Mouse (Mus musculus) neural tube, embryonic 13.5 days (tissue): ENCODE results near the gene Washc2. TPM values are rescaled to one million over a fixed set of nuclear protein-coding genes. Genes with fewer than 3 reads are reported as not detected.
"Not testable (repeated sequence)": the region's sequence is repeated elsewhere in the genome, so short reads cannot be mapped to it uniquely, and the experiment has no call there.

Experiments used
- ATAC-seq: fragments of 200-750 bp; cut with Nextera tagmentation; 2 replicates; pipeline ENCODE4 v1.8.0; 2017; ENCODE audit warnings: low read depth, mild to moderate bottlenecking, moderate TSS enrichment, moderate library complexity
- H3K27ac ChIP-seq: fragments of 300-500 bp; sonication (generic); replicated peaks from 2 replicates; pipeline ENCODE4 v1.5.1; 2015; ENCODE audit warnings: moderate library complexity, mild to moderate bottlenecking, inconsistent platforms
- H3K27me3 ChIP-seq: fragments of 300-500 bp; sonication (generic); 2 replicates; pipeline ENCODE4 v1.6.1; 2015; ENCODE audit warnings: mild to moderate bottlenecking, inconsistent platforms
- H3K36me3 ChIP-seq: fragments of 300-500 bp; sonication (generic); 2 replicates; pipeline ENCODE4 v1.6.1; 2015; ENCODE audit warnings: mild to moderate bottlenecking, inconsistent platforms
- H3K4me1 ChIP-seq: fragments of 300-500 bp; sonication (generic); replicated peaks from 2 replicates; pipeline ENCODE4 v1.6.1; 2015; ENCODE audit warnings: inconsistent platforms
- H3K4me2 ChIP-seq: fragments of 300-500 bp; sonication (generic); 2 replicates; pipeline ENCODE4 v1.6.1; 2015; ENCODE audit warnings: inconsistent platforms, mild to moderate bottlenecking, moderate library complexity
- H3K4me3 ChIP-seq: fragments of 300-500 bp; sonication (generic); 2 replicates; pipeline ENCODE4 v1.5.1; 2015; ENCODE audit warnings: mild to moderate bottlenecking, inconsistent platforms
- H3K9ac ChIP-seq: fragments of 300-500 bp; sonication (generic); 2 replicates; pipeline ENCODE4 v1.6.1; 2015; ENCODE audit warnings: moderate library complexity, mild to moderate bottlenecking, inconsistent platforms
- H3K9me3 ChIP-seq: fragments of 300-500 bp; sonication (generic); 2 replicates; pipeline ENCODE4 v1.6.1; 2016; ENCODE audit warnings: inconsistent platforms
- WGBS: fragments of 180-500 bp; shearing (Covaris S2); methylation state at CpG from one replicate; pipeline ENCODE4 v1.1.7; 2015; 5-methylcytosine and 5-hydroxymethylcytosine counted together
- polyA plus RNA-seq: library from polyadenylated mRNA; unstranded; fragments of >200 nt; fragmentation: Nextera tagmentation; extraction: Ambion mirVana; gene quantifications from 2 replicates; pipeline ENCODE4 v1.2.1, GENCODE M21; 2015

Washc2 gene
- polyA plus RNA-seq: 65.1 and 71.5 TPM in 2 replicates

- Histone ChIP-seq H3K4me1 (peaks cover 29% of the 10 kb centered on the region), H3K27ac (peak within 1 kb of the TSS; percentile 83), H3K4me3 (peak within 1 kb of the TSS; percentile 65), H3K27me3 (no peaks in the 10 kb centered on the region), H3K9me3 (no peaks in the 10 kb centered on the region), H3K36me3 (peaks cover 27% of the 10 kb centered on the region), H3K4me2 (peak within 1 kb of the TSS; percentile 89), H3K9ac (peak within 1 kb of the TSS; percentile 86)
- WGBS: under 1% methylated on average over 51 of the region's 51 CpGs
- peak; percentile 98 for ATAC-seq
Observed at GRCm38 (mm10) chr6:116207729-116208534, at the start of gene Washc2. Gene Washc2 (plus strand): TSS chr6:116208038.

- H3K9ac ChIP-seq: no peak overlapping the region
- H3K27me3 ChIP-seq: no peaks in the 10 kb centered on the region
- H3K27ac ChIP-seq: no peak overlapping the region
- peaks cover 6% of the 10 kb centered on the region for H3K36me3 ChIP-seq
- H3K4me2 ChIP-seq: no peak overlapping the region
- no peaks in the 10 kb centered on the region for H3K4me1 ChIP-seq
- 88% methylated on average over 1 of the region's 1 CpGs for WGBS
- ATAC-seq: no peak
- H3K4me3 ChIP-seq: no peak overlapping the region
- H3K9me3 ChIP-seq: peaks cover 2% of the 10 kb centered on the region; the same call in 1 of the 2 replicates
Observed at GRCm38 (mm10) chr6:116166383-116166782, 41.5 kb upstream of the Washc2 start.

DNA sequence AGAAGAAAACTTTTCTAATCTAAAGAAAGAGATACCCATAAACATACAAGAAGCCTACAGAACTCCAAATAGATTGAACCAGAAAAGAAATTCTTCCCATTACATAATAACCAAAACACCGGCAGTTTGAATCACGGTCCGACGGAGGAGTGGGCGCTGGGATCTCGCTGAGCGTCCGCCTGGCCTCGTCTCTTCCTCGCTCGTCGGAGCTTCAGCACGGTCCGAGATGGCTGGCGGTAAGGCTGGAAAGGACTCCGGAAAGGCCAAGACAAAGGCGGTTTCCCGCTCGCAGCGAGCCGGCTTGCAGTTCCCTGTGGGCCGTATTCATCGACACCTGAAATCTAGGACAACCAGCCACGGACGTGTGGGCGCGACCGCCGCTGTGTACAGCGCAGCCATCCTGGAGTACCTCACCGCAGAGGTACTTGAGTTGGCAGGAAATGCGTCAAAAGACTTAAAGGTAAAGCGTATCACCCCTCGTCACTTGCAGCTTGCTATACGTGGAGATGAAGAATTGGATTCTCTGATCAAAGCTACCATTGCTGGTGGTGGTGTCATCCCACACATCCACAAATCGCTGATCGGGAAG, 34.2 kb upstream of the Washc2 start:
- not testable (repeated sequence) for H3K27me3 ChIP-seq, H3K36me3 ChIP-seq, H3K4me1 ChIP-seq, H3K4me3 ChIP-seq, H3K27ac ChIP-seq, H3K4me2 ChIP-seq, H3K9me3 ChIP-seq, H3K9ac ChIP-seq, ATAC-seq
- WGBS: 72% methylated on average over 37 of the region's 37 CpGs

DNA sequence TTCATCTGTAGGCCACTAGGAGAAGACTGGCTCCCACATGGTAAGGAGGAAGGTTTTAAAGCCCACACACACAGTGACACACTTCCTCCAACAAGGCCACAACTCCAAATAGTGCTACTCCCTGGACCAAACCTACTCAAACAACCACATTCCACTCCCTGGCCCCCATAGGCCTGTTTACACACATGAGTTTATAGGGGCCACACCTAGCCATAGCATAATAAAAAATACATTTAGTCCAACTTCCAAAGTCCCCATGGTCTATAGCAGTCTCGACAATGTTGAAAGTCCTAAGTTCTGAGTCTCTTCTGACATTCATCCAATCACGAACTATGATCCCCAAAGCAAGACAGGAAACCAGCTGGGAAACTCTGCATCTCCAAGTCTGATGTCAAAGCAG, 29.5 kb upstream of the Washc2 start:
- peaks cover 4% of the 10 kb centered on the region; the same call in 1 of the 2 replicates for H3K4me1 ChIP-seq
- no peak for ATAC-seq
- H3K27ac ChIP-seq: no peak overlapping the region
- no peaks in the 10 kb centered on the region for H3K27me3 ChIP-seq
- H3K36me3 ChIP-seq: peaks cover 19% of the 10 kb centered on the region; the same call in 1 of the 2 replicates
- no peak overlapping the region for H3K9ac ChIP-seq
- no peak overlapping the region for H3K4me2 ChIP-seq
- 97% methylated on average over 2 of the region's 2 CpGs for WGBS
- no peak overlapping the region for H3K4me3 ChIP-seq
- H3K9me3 ChIP-seq: no peaks in the 10 kb centered on the region

GRCm38 (mm10) chr6:116180731-116181130, 27.1 kb upstream of the Washc2 start:
- WGBS: 71% methylated on average over 3 of the region's 3 CpGs
- Histone ChIP-seq H3K4me3 (no peak overlapping the region), H3K4me1 (peaks cover 4% of the 10 kb centered on the region; the same call in 1 of the 2 replicates), H3K9ac (no peak overlapping the region), H3K27me3 (no peaks in the 10 kb centered on the region), H3K4me2 (no peak overlapping the region), H3K36me3 (peaks cover 17% of the 10 kb centered on the region; the same call in 1 of the 2 replicates), H3K9me3 (no peaks in the 10 kb centered on the region), H3K27ac (no peak overlapping the region)
- no peak for ATAC-seq

GRCm38 (mm10) chr6:116183509-116183908, 24.3 kb upstream of the Washc2 start:
- peaks cover 4% of the 10 kb centered on the region; the same call in 1 of the 2 replicates for H3K4me1 ChIP-seq
- no peak overlapping the region for H3K9ac ChIP-seq
- 93% methylated on average over 5 of the region's 5 CpGs for WGBS
- no peaks in the 10 kb centered on the region for H3K27me3 ChIP-seq
- no peaks in the 10 kb centered on the region for H3K9me3 ChIP-seq
- H3K27ac ChIP-seq: no peak overlapping the region
- no peak for ATAC-seq
- no peak overlapping the region for H3K4me2 ChIP-seq
- H3K4me3 ChIP-seq: no peak overlapping the region
- peaks cover 12% of the 10 kb centered on the region; the same call in 1 of the 2 replicates for H3K36me3 ChIP-seq

GRCm38 (mm10) chr6:116186485-116186884, 21.4 kb upstream of the Washc2 start:
- WGBS: 53% methylated on average over 2 of the region's 2 CpGs
- no peak overlapping the region for H3K4me3 ChIP-seq
- H3K27ac ChIP-seq: no peak overlapping the region
- no peaks in the 10 kb centered on the region for H3K36me3 ChIP-seq
- no peak for ATAC-seq
- peaks cover 25% of the 10 kb centered on the region for H3K4me1 ChIP-seq
- no peak overlapping the region for H3K4me2 ChIP-seq
- H3K9me3 ChIP-seq: no peaks in the 10 kb centered on the region
- H3K27me3 ChIP-seq: no peaks in the 10 kb centered on the region
- H3K9ac ChIP-seq: no peak overlapping the region

- 88% methylated on average over 1 of the region's 1 CpGs for WGBS
- Histone ChIP-seq H3K4me3 (no peak overlapping the region), H3K27ac (no peak overlapping the region), H3K36me3 (no peaks in the 10 kb centered on the region), H3K4me2 (no peak overlapping the region), H3K27me3 (no peaks in the 10 kb centered on the region), H3K9me3 (no peaks in the 10 kb centered on the region), H3K9ac (no peak overlapping the region), H3K4me1 (peaks cover 39% of the 10 kb centered on the region)
- no peak for ATAC-seq
Observed at GRCm38 (mm10) chr6:116189417-116189816, 18.4 kb upstream of the Washc2 start.

DNA sequence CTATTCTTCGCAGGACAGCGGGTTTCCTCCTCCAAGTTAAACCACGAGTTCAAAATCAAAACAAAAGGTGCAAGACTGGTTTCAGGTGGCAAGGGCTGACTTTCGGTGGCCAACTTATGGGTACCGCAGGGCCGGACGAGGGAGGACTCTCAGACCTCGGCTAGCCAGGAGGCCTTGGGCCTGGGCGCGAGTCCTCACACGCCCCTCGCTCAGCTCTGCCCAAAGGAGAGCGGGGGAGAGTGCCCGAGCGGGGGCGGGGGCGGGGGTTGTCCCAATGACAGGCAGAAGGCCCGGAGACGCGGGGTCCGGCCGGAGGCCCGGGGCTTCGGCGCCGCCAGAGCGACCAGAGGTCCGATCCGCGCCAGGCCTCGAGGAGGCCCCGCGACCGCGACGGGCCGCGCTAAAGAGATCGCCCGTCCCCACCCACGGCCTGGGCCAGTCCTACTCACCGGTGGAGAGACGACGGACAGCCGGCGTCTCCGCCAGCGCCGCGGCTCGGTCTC, 15.0 kb upstream of the Washc2 start:
- under 1% methylated on average over 49 of the region's 51 CpGs for WGBS

DNA sequence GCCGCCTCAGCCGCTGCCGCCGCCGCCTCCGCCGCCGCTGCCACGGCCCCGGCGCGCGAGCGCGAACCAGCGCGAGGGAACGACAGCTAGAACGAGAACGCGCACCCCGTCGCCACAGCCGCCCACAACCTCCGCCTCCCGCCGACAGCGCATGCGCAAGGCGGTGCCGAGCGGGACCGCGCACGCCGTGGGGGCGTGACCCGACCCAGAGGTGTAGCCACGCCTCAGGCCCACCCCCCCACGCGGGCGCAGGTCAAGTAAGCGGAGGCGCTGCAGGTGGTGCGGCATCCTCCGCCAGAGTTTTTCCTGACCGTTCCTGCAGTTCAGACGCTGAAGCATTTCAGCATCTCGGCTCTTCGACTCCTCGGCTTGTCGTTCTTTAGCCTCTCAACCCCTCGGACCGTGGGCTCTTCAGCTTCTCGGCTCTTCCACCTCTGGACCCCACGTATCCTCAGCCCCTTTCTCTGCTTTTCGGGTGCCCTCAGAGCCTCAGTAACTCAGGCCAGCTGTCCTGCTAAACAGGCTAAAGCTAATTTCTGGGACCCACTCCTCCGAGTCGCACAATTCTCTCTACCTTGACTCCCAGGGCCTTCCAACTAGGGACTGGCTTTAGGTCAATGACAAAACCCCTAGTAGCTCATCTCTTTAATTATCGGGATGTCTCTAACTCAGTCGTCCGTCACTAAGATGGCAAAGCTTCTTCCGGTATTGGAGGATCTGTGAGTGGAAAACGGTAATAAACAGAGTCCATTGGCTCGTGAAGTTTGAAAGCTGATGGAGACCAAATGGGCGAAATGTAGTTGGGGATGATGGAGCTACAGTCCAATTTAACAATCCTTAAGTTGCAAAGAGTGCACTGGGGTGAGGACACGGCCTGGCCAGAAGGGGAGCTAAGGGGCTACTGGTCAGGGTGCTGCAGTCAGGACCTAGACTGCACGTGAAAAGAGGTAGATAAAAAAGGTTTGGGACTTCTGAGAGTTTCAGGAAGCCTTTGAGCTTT, 14.1 kb upstream of the Washc2 start, which contains the start of gene Tmcc1:
Gene Tmcc1 (minus strand): TSS at position 93 of the 1,000 bp plus-strand sequence.
- ATAC-seq: peak; percentile 87
- H3K27me3 ChIP-seq: no peaks in the 10 kb centered on the region
- H3K4me1 ChIP-seq: peaks cover 38% of the 10 kb centered on the region
- WGBS: under 1% methylated on average over 55 of the region's 68 CpGs
- H3K4me2 ChIP-seq: peak within 1 kb of the TSS; percentile 94
- H3K27ac ChIP-seq: peak within 1 kb of the TSS; percentile 87
- no peaks in the 10 kb centered on the region for H3K36me3 ChIP-seq
- H3K9me3 ChIP-seq: no peaks in the 10 kb centered on the region
- H3K4me3 ChIP-seq: peak within 1 kb of the TSS; percentile 96
- H3K9ac ChIP-seq: peak within 1 kb of the TSS; percentile 94

More for the DNA sequence above, 15.0 kb upstream of the Washc2 start:
- Histone ChIP-seq H3K27ac (peak overlapping the region; percentile 87), H3K27me3 (no peaks in the 10 kb centered on the region), H3K36me3 (no peaks in the 10 kb centered on the region), H3K4me2 (peak overlapping the region; percentile 94), H3K4me1 (peaks cover 39% of the 10 kb centered on the region), H3K9ac (peak overlapping the region; percentile 94), H3K4me3 (peak overlapping the region; percentile 96), H3K9me3 (no peaks in the 10 kb centered on the region)
- ATAC-seq: peak; percentile 88

- Histone ChIP-seq H3K27ac (no peak overlapping the region), H3K36me3 (no peaks in the 10 kb centered on the region), H3K4me3 (no peak overlapping the region), H3K4me2 (no peak overlapping the region), H3K27me3 (no peaks in the 10 kb centered on the region), H3K9me3 (no peaks in the 10 kb centered on the region), H3K4me1 (peaks cover 25% of the 10 kb centered on the region), H3K9ac (no peak overlapping the region)
- ATAC-seq: no peak
- WGBS: 64% methylated on average over 8 of the region's 8 CpGs
Observed at GRCm38 (mm10) chr6:116195811-116196210, 12.0 kb upstream of the Washc2 start.
